Mouse (Mus musculus) cerebellum, adult 11-12 months (tissue): Measurements from ENCODE around the gene Tmem120a.

ENCODE experiments used
- DNase-seq: peaks from one replicate; pipeline ENCODE4 v3.0.0; 2022

Tmem120a gene

GRCm38 (mm10) chr5:135743741-135744609 lies at the start of gene Tmem120a:
Tmem120a (minus strand) TSS chr5:135744448.
- DNase-seq, result peak; percentile 90

GRCm38 (mm10) chr5:135782901-135783300 lies 38.7 kb upstream of the Tmem120a start:
- no peak for DNase-seq

- DNase-seq, result no peak
These were observed 36.1 kb upstream of the Tmem120a start for GRCm38 (mm10) chr5:135780331-135780730.

GRCm38 (mm10) chr5:135778471-135779445 lies 34.5 kb upstream of the Tmem120a start, which contains the start of gene Mdh2:
Mdh2 (plus strand) TSS chr5:135778480.
- peak; percentile 100 for DNase-seq

GRCm38 (mm10) chr5:135777796-135778470 lies 33.7 kb upstream of the Tmem120a start, which contains the start of gene Styxl1:
Styxl1 (minus strand) TSS chr5:135778385.
- no peak for DNase-seq

GRCm38 (mm10) chr5:135776546-135776945 lies 32.3 kb upstream of the Tmem120a start:
- no peak for DNase-seq

- DNase-seq, result no peak
These were observed 28.3 kb upstream of the Tmem120a start for GRCm38 (mm10) chr5:135772519-135772918.

GRCm38 (mm10) chr5:135764971-135765370 lies 20.7 kb upstream of the Tmem120a start:
- DNase-seq, result no peak

GRCm38 (mm10) chr5:135763526-135763925 lies 19.3 kb upstream of the Tmem120a start:
- DNase-seq, result no peak

GRCm38 (mm10) chr5:135761881-135762280 lies 17.6 kb upstream of the Tmem120a start:
- no peak for DNase-seq

GRCm38 (mm10) chr5:135751595-135751994 lies 7.3 kb upstream of the Tmem120a start:
- DNase-seq, result no peak

- DNase-seq, result no peak
These were observed 6.8 kb upstream of the Tmem120a start for GRCm38 (mm10) chr5:135751041-135751440.

- DNase-seq, result no peak
These were observed 494 bp upstream of the Tmem120a start for GRCm38 (mm10) chr5:135744742-135745141.

GRCm38 (mm10) chr5:135742941-135743740 lies 1.1 kb downstream of the Tmem120a start:
- DNase-seq, result no peak

GRCm38 (mm10) chr5:135742156-135742555 lies 2.1 kb downstream of the Tmem120a start:
- no peak for DNase-seq

- no peak for DNase-seq
These were observed 6.0 kb downstream of the Tmem120a start for GRCm38 (mm10) chr5:135738266-135738665.

- no peak for DNase-seq
These were observed 7.1 kb downstream of the Tmem120a start for GRCm38 (mm10) chr5:135737154-135737553.

GRCm38 (mm10) chr5:135736544-135736943 lies 7.7 kb downstream of the Tmem120a start:
- DNase-seq, result no peak

GRCm38 (mm10) chr5:135735741-135736140 lies 8.5 kb downstream of the Tmem120a start:
- no peak for DNase-seq

GRCm38 (mm10) chr5:135734057-135734680 lies 10.1 kb downstream of the Tmem120a start:
- DNase-seq, result no peak

- DNase-seq, result no peak
These were observed 11.2 kb downstream of the Tmem120a start for GRCm38 (mm10) chr5:135733071-135733470.
